Mouse (Mus musculus): ENCODE measurements at regions not wholly inside any gene's neighbourhood (a gene's known extent, or its start where the extent isn't known, plus 50 kb on each side); places are given as distances from the start of the nearest gene placed in this dataset.

- Histone ChIP-seq H3K79me2 (replicated peaks; ENCODE audit: control insufficient read depth, extremely low read depth, insufficient read depth, poor library complexity, severe bottlenecking) (no peaks in the 10 kb centered on the region), H3K27ac (ENCODE audit: insufficient read depth, low read depth) (no peak overlapping the region), H3K4me1 (ENCODE audit: control insufficient read depth in 1 of 2, insufficient read depth in 2 of 2) (no peaks in the 10 kb centered on the region), H3K4me3 (replicated peaks in 1 of 3; ENCODE audit: low read depth in 2 of 3, low read length in 2 of 3, poor library complexity in 1 of 3) (no peak overlapping the region), H3K27me3 (replicated peaks) (no peaks in the 10 kb centered on the region), H3K4me2 (ENCODE audit: insufficient read depth, low read depth, poor library complexity, severe bottlenecking) (no peak overlapping the region), H3K9me3 (replicated peaks; ENCODE audit: low read length) (peaks cover 40% of the 10 kb centered on the region), H3K36me3 (replicated peaks in 1 of 2; ENCODE audit: control insufficient read depth in 1 of 2, insufficient read depth in 1 of 2, low read length in 1 of 2) (no peaks in the 10 kb centered on the region), H3K9ac (ENCODE audit: insufficient read depth, low read depth) (no peak overlapping the region)
- dilution Hi-C loops (cut with MboI; ENCODE audit: extremely low pct_ligation_motif_present, extremely low pct_unique_long_range_greater_than_20kb, low sequenced_read_pairs) (no loop called here), in situ Hi-C loops (cut with MboI; ENCODE audit: low pct_ligation_motif_present, low pct_unique_long_range_greater_than_20kb, low sequenced_read_pairs) (no loop called here)
- DNase-seq (ENCODE audit: extremely low read depth), result no peak
- no peak for TF ChIP-seq MAZ (IDR thresholded peaks at IDR 0.05; ENCODE audit: low read depth, low read length)
- TF ChIP-seq ZKSCAN1 (IDR thresholded peaks at IDR 0.05; ENCODE audit: borderline replicate concordance, low read depth, low read length), result no peak
- TF ChIP-seq ZMIZ1 (IDR thresholded peaks at IDR 0.05; ENCODE audit: low read depth, low read length), result no peak
- TF ChIP-seq ZC3H11A (IDR thresholded peaks at IDR 0.05; ENCODE audit: low read depth, low read length), result no peak
- no peak for TF ChIP-seq MYC (IDR thresholded peaks at IDR 0.05; ENCODE audit: low read depth, low read length)
- TF ChIP-seq IRF4 (IDR thresholded peaks at IDR 0.05; ENCODE audit: low read depth, low read length), result no peak
- no peak for TF ChIP-seq GABPA (IDR thresholded peaks at IDR 0.05; ENCODE audit: insufficient replicate concordance, low read depth, low read length)
- no peak for TF ChIP-seq CHD1 (IDR thresholded peaks at IDR 0.05; ENCODE audit: low read depth, low read length)
Measured at GRCm38 (mm10) chr8:41988216-41988615, 571.3 kb upstream of the Frg1 start.

- no peaks in the 10 kb centered on the region for H3K4me1 ChIP-seq (ENCODE audit: control insufficient read depth in 1 of 2, insufficient read depth in 2 of 2)
- no peak overlapping the region for H3K4me2 ChIP-seq (ENCODE audit: insufficient read depth, low read depth, poor library complexity, severe bottlenecking)
- no peaks in the 10 kb centered on the region for H3K27me3 ChIP-seq (replicated peaks)
- H3K36me3 ChIP-seq (replicated peaks in 1 of 2; ENCODE audit: control insufficient read depth in 1 of 2, insufficient read depth in 1 of 2, low read length in 1 of 2), result no peaks in the 10 kb centered on the region
- DNase-seq (ENCODE audit: extremely low read depth), result no peak
- peaks cover 41% of the 10 kb centered on the region for H3K9me3 ChIP-seq (replicated peaks; ENCODE audit: low read length)
- in situ Hi-C loops (cut with MboI; ENCODE audit: low pct_ligation_motif_present, low pct_unique_long_range_greater_than_20kb, low sequenced_read_pairs) (no loop called here), dilution Hi-C loops (cut with MboI; ENCODE audit: extremely low pct_ligation_motif_present, extremely low pct_unique_long_range_greater_than_20kb, low sequenced_read_pairs) (no loop called here)
- no peak overlapping the region for H3K4me3 ChIP-seq (replicated peaks in 1 of 3; ENCODE audit: low read depth in 2 of 3, low read length in 2 of 3, poor library complexity in 1 of 3)
- no peak overlapping the region for H3K9ac ChIP-seq (ENCODE audit: insufficient read depth, low read depth)
- TF ChIP-seq BHLHE40 (IDR thresholded peaks at IDR 0.05; ENCODE audit: low read depth, low read length) (no peak), SMC3 (IDR thresholded peaks at IDR 0.05; ENCODE audit: low read depth, low read length) (no peak), HCFC1 (IDR thresholded peaks at IDR 0.05; ENCODE audit: low read depth, low read length) (no peak), POLR2A (IDR thresholded peaks at IDR 0.05; ENCODE audit: low read depth, low read length) (no peak), KAT2A (IDR thresholded peaks at IDR 0.05; ENCODE audit: insufficient replicate concordance, low read length) (no peak), E2F4 (IDR thresholded peaks at IDR 0.05; ENCODE audit: insufficient replicate concordance, low read depth, low read length) (no peak), ETS1 (conservative IDR thresholded peaks at IDR 0.05; ENCODE audit: low read depth, low read length) (no peak), MXI1 (IDR thresholded peaks at IDR 0.05; ENCODE audit: low read depth, low read length) (no peak), CHD2 (IDR thresholded peaks at IDR 0.05; ENCODE audit: low read length) (no peak), NELFE (IDR thresholded peaks at IDR 0.05; ENCODE audit: low read depth, low read length) (no peak), TBP (conservative IDR thresholded peaks at IDR 0.05; ENCODE audit: low read depth, low read length) (no peak)
- H3K79me2 ChIP-seq (replicated peaks; ENCODE audit: control insufficient read depth, extremely low read depth, insufficient read depth, poor library complexity, severe bottlenecking), result no peaks in the 10 kb centered on the region
- no peak overlapping the region for H3K27ac ChIP-seq (ENCODE audit: insufficient read depth, low read depth)
Measured at GRCm38 (mm10) chr8:41987417-41987816, 570.5 kb upstream of the Frg1 start.

Measured in CH12.LX (cell line).